Mouse (Mus musculus): Measurements from ENCODE around the gene Prkce. TPM values are rescaled to one million over a fixed set of nuclear protein-coding genes. Genes with fewer than 3 reads are reported as not detected.

Gene Prkce
- total and polyA plus RNA-seq, 3 experiments, result 6.1 to 27.3 (median 26.0) TPM

DNA sequence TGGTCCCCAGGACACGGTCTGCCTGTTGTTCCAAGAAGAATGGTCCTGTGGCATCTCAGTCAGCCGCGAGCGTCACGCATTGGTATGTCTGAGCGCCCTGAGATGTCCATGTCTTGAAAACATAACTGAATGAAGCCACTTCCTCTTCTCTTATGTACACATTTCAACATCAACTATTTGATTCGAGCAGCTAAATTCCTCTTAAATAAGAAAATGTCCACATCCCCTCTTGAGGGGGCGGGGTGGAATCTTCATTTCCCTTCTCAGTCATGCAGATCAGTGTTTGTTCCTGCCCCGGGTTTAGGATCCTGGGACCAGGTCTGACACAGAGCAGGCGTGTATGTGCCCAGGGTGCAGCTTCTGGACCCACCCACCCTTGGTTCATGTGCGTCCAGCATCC lies 211.0 kb downstream of the Prkce start:
- peak in 1 of 2 experiments; percentile 38 for DNase-seq
- Histone ChIP-seq H3K27ac (no peak overlapping the region), H3K4me3 (no peak overlapping the region), H3K36me3 (ENCODE audit: control insufficient read depth, insufficient read depth, low read length) (no peaks in the 10 kb centered on the region), H3K79me2 (replicated peaks; ENCODE audit: control insufficient read depth, insufficient read depth, low read length) (peaks cover 3% of the 10 kb centered on the region; the same call in 1 of the 2 replicates), H3K4me1 (ENCODE audit: control insufficient read depth, insufficient read depth, low read length) (peaks cover 2% of the 10 kb centered on the region), H3K27me3 (ENCODE audit: control insufficient read depth, insufficient read depth, low read length) (no peaks in the 10 kb centered on the region), H3K9ac (ENCODE audit: low read depth, low read length) (no peak overlapping the region)
- TF ChIP-seq EP300 (IDR thresholded peaks at IDR 0.05; ENCODE audit: insufficient read depth, low read depth, low read length) (no peak), POLR2A (IDR thresholded peaks at IDR 0.05; ENCODE audit: insufficient read depth, low read depth, low read length) (no peak), CTCF (IDR thresholded peaks at IDR 0.05) (no peak)
- WGBS, result 81% methylated on average over 11 of the region's 11 CpGs
- intact Hi-C loops (cut with DNase I), result no loop called here

DNA sequence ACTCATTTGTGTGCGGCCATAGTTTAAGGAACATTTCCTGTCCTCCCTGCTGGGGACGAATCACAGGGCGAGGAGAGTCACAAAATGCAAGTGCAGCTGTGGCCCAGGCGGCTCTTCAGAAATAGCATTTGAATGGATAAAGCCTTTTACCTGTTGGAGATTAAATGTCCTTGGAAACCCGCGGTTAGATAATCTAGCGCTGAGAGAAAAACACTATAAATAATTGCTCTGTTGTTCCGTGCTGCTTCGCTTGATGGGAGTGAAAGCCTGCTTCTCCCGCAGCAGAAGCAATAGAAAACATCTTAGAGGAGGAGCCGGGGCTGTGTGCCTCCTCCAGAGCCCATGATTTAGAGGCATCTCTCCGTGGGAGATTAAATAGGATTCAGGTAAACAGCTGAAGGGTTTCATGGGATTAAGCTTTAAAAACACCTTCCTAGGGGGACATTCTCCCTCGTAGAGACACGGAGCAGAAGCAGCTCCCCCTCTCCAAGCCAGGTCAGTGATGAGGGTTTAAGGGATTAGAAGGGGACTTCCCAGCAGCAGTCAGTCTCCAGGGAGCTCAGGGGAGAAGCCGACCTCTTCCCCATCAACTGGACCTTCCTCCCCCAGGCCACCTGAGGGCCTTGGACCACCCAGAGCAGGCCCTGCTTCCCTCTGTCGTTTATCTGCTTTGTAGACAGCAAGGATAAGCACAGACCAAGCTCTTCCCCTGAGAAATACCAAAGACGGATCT lies 212.0 kb downstream of the Prkce start:
- Histone ChIP-seq H3K4me3 (no peak overlapping the region), H3K27me3 (ENCODE audit: control insufficient read depth, insufficient read depth, low read length) (no peaks in the 10 kb centered on the region), H3K36me3 (ENCODE audit: control insufficient read depth, insufficient read depth, low read length) (no peaks in the 10 kb centered on the region), H3K9ac (ENCODE audit: low read depth, low read length) (no peak overlapping the region), H3K27ac (no peak overlapping the region), H3K79me2 (replicated peaks; ENCODE audit: control insufficient read depth, insufficient read depth, low read length) (peaks cover 3% of the 10 kb centered on the region; the same call in 1 of the 2 replicates), H3K4me1 (ENCODE audit: control insufficient read depth, insufficient read depth, low read length) (peaks cover 2% of the 10 kb centered on the region)
- intact Hi-C loops (cut with DNase I), result no loop called here
- no peak for DNase-seq
- no peak for TF ChIP-seq EP300 (IDR thresholded peaks at IDR 0.05; ENCODE audit: insufficient read depth, low read depth, low read length)
- TF ChIP-seq POLR2A (IDR thresholded peaks at IDR 0.05; ENCODE audit: insufficient read depth, low read depth, low read length), result no peak
- TF ChIP-seq CTCF (IDR thresholded peaks at IDR 0.05), result no peak
- WGBS, result 46% methylated on average over 17 of the region's 17 CpGs

DNA sequence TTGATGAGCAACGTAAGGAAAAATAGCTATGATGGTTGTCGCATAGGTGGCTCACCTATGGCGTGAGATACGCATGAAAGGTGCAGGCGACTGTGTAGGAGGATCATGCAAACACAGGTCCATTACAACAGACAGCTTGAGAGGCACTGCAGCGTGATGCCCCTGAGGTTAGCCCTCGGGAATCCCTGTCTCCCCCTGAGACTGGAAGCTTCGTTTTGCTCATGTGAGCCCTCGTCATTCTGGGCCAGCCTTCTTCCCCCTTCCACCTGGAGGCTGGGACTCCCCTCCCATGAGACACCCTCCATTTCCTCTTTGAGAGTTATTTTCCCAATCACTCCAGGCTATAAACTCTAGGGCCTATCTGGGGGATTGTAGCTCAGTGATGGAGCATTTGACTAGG lies 213.9 kb downstream of the Prkce start:
- H3K4me3 ChIP-seq, result no peak overlapping the region
- no peaks in the 10 kb centered on the region for H3K27me3 ChIP-seq (ENCODE audit: control insufficient read depth, insufficient read depth, low read length)
- WGBS, result 88% methylated on average over 9 of the region's 9 CpGs
- no peak for DNase-seq
- intact Hi-C loops (cut with DNase I), result no loop called here
- peaks cover 3% of the 10 kb centered on the region; the same call in 1 of the 2 replicates for H3K79me2 ChIP-seq (replicated peaks; ENCODE audit: control insufficient read depth, insufficient read depth, low read length)
- H3K27ac ChIP-seq, result no peak overlapping the region
- no peak overlapping the region for H3K9ac ChIP-seq (ENCODE audit: low read depth, low read length)
- H3K4me1 ChIP-seq (ENCODE audit: control insufficient read depth, insufficient read depth, low read length), result peaks cover 2% of the 10 kb centered on the region
- no peak for TF ChIP-seq CTCF (IDR thresholded peaks at IDR 0.05)
- TF ChIP-seq POLR2A (IDR thresholded peaks at IDR 0.05; ENCODE audit: insufficient read depth, low read depth, low read length), result no peak
- no peak for TF ChIP-seq EP300 (IDR thresholded peaks at IDR 0.05; ENCODE audit: insufficient read depth, low read depth, low read length)
- no peaks in the 10 kb centered on the region for H3K36me3 ChIP-seq (ENCODE audit: control insufficient read depth, insufficient read depth, low read length)

DNA sequence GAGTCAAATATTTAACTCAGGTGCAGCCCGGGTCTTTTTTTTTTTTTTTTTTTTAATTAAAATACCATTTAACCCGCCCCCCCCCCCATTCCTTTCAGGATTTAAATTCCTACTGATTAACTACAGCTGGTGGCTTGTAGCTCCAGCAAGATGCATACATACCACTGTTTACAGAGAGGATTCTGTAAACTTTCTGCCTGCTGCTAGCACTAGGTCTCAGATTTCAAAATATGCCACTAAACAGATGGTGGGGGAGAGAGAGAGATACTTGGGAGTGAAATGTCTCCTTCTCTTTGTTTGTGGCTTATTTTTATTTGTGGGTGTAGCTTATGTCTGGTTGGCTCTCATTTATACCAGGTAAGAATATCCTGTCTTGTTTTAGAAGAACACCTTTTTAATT lies 215.3 kb downstream of the Prkce start:
- no peaks in the 10 kb centered on the region for H3K36me3 ChIP-seq (ENCODE audit: control insufficient read depth, insufficient read depth, low read length)
- H3K9ac ChIP-seq (ENCODE audit: low read depth, low read length), result no peak overlapping the region
- no peak for DNase-seq
- no peaks in the 10 kb centered on the region for H3K27me3 ChIP-seq (ENCODE audit: control insufficient read depth, insufficient read depth, low read length)
- peaks cover 2% of the 10 kb centered on the region for H3K4me1 ChIP-seq (ENCODE audit: control insufficient read depth, insufficient read depth, low read length)
- peaks cover 3% of the 10 kb centered on the region; the same call in 1 of the 2 replicates for H3K79me2 ChIP-seq (replicated peaks; ENCODE audit: control insufficient read depth, insufficient read depth, low read length)
- no peak overlapping the region for H3K27ac ChIP-seq
- TF ChIP-seq POLR2A (IDR thresholded peaks at IDR 0.05; ENCODE audit: insufficient read depth, low read depth, low read length) (no peak), EP300 (IDR thresholded peaks at IDR 0.05; ENCODE audit: insufficient read depth, low read depth, low read length) (no peak), CTCF (IDR thresholded peaks at IDR 0.05) (no peak)
- 48% methylated on average over 2 of the region's 2 CpGs for WGBS
- intact Hi-C loops (cut with DNase I), result no loop called here
- no peak overlapping the region for H3K4me3 ChIP-seq

DNA sequence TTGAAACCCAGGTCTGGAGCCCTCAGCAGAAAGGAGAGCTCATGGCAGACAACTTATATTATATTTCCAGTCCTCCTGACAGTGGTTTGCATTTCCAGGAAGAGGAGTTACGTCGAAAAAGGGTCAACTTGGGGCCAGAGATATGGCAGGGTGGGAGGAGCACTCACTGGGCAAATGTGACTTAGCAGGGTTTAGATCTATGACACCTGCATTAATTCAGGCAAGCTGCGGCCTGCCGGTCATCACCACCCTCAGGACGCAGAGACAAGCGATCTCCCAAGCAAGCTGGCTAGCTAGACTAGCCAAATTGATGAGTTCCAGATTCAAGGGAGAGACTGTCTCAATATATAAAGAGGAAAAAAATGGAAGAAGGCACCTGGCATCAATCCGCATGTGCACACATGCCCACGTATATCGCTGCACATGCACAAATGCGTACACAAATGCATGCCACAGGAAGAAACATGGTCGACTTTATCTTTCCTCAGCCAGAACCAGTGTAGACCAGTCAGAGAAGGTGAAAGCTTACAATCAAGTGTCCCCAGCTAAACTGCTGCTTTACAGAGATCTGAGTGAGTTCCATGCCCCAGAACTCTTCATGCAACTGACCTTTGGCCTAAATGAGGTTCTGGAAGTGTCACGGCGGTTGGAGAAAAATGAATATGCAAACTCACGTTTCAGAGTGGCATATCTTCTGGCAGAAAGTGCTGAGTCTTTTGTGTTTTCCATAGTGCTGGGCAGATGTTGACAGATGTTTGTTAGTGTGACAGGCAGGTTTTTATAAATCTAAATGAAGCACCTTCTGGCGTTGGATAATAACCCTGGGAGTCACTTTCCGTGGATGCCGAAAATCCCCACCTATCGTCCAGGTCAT lies 216.4 kb downstream of the Prkce start:
- peaks cover 3% of the 10 kb centered on the region; the same call in 1 of the 2 replicates for H3K79me2 ChIP-seq (replicated peaks; ENCODE audit: control insufficient read depth, insufficient read depth, low read length)
- no peak for DNase-seq
- H3K4me1 ChIP-seq (ENCODE audit: control insufficient read depth, insufficient read depth, low read length), result peaks cover 2% of the 10 kb centered on the region
- WGBS, result 82% methylated on average over 18 of the region's 18 CpGs
- H3K9ac ChIP-seq (ENCODE audit: low read depth, low read length), result no peak overlapping the region
- intact Hi-C loops (cut with DNase I), result no loop called here
- no peaks in the 10 kb centered on the region for H3K27me3 ChIP-seq (ENCODE audit: control insufficient read depth, insufficient read depth, low read length)
- H3K27ac ChIP-seq, result no peak overlapping the region
- no peak for TF ChIP-seq CTCF (IDR thresholded peaks at IDR 0.05)
- no peak overlapping the region for H3K4me3 ChIP-seq
- no peaks in the 10 kb centered on the region for H3K36me3 ChIP-seq (ENCODE audit: control insufficient read depth, insufficient read depth, low read length)

DNA sequence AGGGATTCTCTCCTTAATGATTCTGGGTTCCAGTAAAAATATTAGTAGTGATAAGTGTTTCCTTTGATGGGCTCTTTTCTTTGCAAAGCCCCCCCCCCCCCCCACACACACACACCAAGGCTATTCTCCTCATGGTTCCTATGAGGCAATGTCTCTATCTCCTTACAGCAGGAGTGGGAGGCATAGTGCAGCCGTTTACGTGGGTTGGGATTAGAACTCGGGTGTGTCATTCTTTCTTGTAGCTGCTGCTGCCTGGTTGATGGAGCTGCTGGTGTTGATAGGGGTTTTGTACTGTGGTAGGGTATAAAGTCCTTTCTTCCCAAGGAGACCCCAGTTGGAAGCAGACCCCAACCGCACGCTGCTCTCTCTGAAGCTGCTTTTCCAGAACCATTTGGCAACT lies 224.9 kb downstream of the Prkce start:
- peaks cover 2% of the 10 kb centered on the region; the same call in 1 of the 2 replicates for H3K79me2 ChIP-seq (replicated peaks; ENCODE audit: control insufficient read depth, insufficient read depth, low read length)
- H3K9ac ChIP-seq (ENCODE audit: low read depth, low read length), result no peak overlapping the region
- H3K36me3 ChIP-seq (ENCODE audit: control insufficient read depth, insufficient read depth, low read length), result no peaks in the 10 kb centered on the region; the same call in 1 of the 2 replicates
- H3K4me1 ChIP-seq (ENCODE audit: control insufficient read depth, insufficient read depth, low read length), result no peaks in the 10 kb centered on the region
- 78% methylated on average over 5 of the region's 5 CpGs for WGBS
- intact Hi-C loops (cut with DNase I), result no loop called here
- H3K4me3 ChIP-seq, result no peak overlapping the region
- H3K27me3 ChIP-seq (ENCODE audit: control insufficient read depth, insufficient read depth, low read length), result no peaks in the 10 kb centered on the region
- no peak overlapping the region for H3K27ac ChIP-seq
- TF ChIP-seq EP300 (IDR thresholded peaks at IDR 0.05; ENCODE audit: insufficient read depth, low read depth, low read length), result no peak
- TF ChIP-seq CTCF (IDR thresholded peaks at IDR 0.05), result no peak
- no peak for TF ChIP-seq POLR2A (IDR thresholded peaks at IDR 0.05; ENCODE audit: insufficient read depth, low read depth, low read length)
- DNase-seq, result no peak
